ENCODE assay signal across 8 mouse cellular contexts in genomic region chr17:40934420-40935231, GRCm38 (mm10). TPM values are rescaled to one million over a fixed set of nuclear protein-coding genes. Genes with fewer than 3 reads are reported as not detected.
DNase-seq lines count a peak whose midpoint lies in the region; ATAC-seq lines count a peak whose summit lies in the region.

TSS of gene Mut (plus strand) at chr17:40934685.
TSS of gene Cenpq (minus strand) at chr17:40935047.

- no peaks in the 10 kb centered on the region for H3K9me3 ChIP-seq in hindbrain, embryonic 11.5 days (ENCODE audit: control insufficient read depth, low read length)

- H3K9ac ChIP-seq in hindbrain, embryonic 11.5 days (ENCODE audit: low read depth, low read length): peak within 1 kb of the TSS; percentile 72

- H3K27ac ChIP-seq in hindbrain, embryonic 11.5 days (ENCODE audit: low read depth, low read length): peak within 1 kb of the TSS; percentile 84

- peak; percentile 100 for ATAC-seq in hindbrain, embryonic 11.5 days (ENCODE audit: low FRiP score)

- WGBS in hindbrain, embryonic 11.5 days: under 1% methylated on average over 50 of the region's 50 CpGs

- H3K4me2 ChIP-seq in hindbrain, embryonic 11.5 days (replicated peaks; ENCODE audit: low read depth, low read length): peak within 1 kb of the TSS; percentile 51

- H3K4me1 ChIP-seq in hindbrain, embryonic 11.5 days (replicated peaks; ENCODE audit: control insufficient read depth, insufficient read depth, low read length): no peaks in the 10 kb centered on the region

- DNase-seq in Muller cell, postnatal 12 days (ENCODE audit: inconsistent ontology term): peak; percentile 96
- DNase-seq in cerebellum, adult 9-11 months: peak; percentile 99
- peak; percentile 99 to 100 for DNase-seq in frontal cortex, adult 2 months (ENCODE audit: extremely low spot score in 1 of 2, low spot score in 1 of 2)
- peak; percentile 97 for DNase-seq in hindbrain, embryonic 11.5 days (ENCODE audit: low spot score)
- peak; percentile 98 for DNase-seq in layer of hippocampus, postnatal 10 days (ENCODE audit: low spot score in 2 of 2)
- peak; percentile 99 for DNase-seq in lung, postnatal 10 days
- peak; percentile 95 for DNase-seq in ovary, postnatal 36 days (ENCODE audit: low spot score)
- peak; percentile 94 for DNase-seq in thymus, postnatal 25 days

- H3K4me3 ChIP-seq in hindbrain, embryonic 11.5 days (ENCODE audit: low read depth, low read length): peak within 1 kb of the TSS; percentile 73

- H3K27me3 ChIP-seq in hindbrain, embryonic 11.5 days (ENCODE audit: control insufficient read depth, insufficient read depth, low read length): no peaks in the 10 kb centered on the region

- H3K36me3 ChIP-seq in hindbrain, embryonic 11.5 days (ENCODE audit: control insufficient read depth, insufficient read depth, low read length): no peaks in the 10 kb centered on the region

RNA-seq across cellular contexts. Expression of gene Mut, which starts in this region (rescaled TPM):
- 20.4 and 25.4 TPM in 2 replicates for polyA plus RNA-seq in frontal cortex, adult 2 months (2012; rRNA removed)
- polyA plus RNA-seq in hindbrain, embryonic 11.5 days (2014; fragmentation: Nextera tagmentation; extraction: Ambion mirVana): 29.4 and 33.0 TPM in 2 replicates
- total RNA-seq in layer of hippocampus, postnatal 10 days (2021): 10 to 100 TPM; 33.7 to 34.4 TPM

RNA-seq across cellular contexts. Expression of gene Cenpq, which starts in this region (rescaled TPM):
- polyA plus RNA-seq in frontal cortex, adult 2 months (2012; rRNA removed): 4.6 and 5.0 TPM in 2 replicates
- 31.0 and 35.2 TPM in 2 replicates for polyA plus RNA-seq in hindbrain, embryonic 11.5 days (2014; fragmentation: Nextera tagmentation; extraction: Ambion mirVana)
- 1 to 10 TPM; 5.1 to 6.3 TPM for total RNA-seq in layer of hippocampus, postnatal 10 days (2021)

Comparison
In these comparisons a context has a peak if more than half of its experiments do, and no peak if none do; other contexts are left out.
1. Peak in every context shown above with its lines: DNase-seq, ATAC-seq, H3K4me3 ChIP-seq and H3K27ac ChIP-seq.